Mouse (Mus musculus) stomach, postnatal 0 days (tissue): Measurements from ENCODE around the gene Pitpnm3. TPM values are rescaled to one million over a fixed set of nuclear protein-coding genes. Genes with fewer than 3 reads are reported as not detected.

Source experiments
- ATAC-seq: fragments of 200-750 bp; cut with Nextera tagmentation; 2 replicates; pipeline ENCODE4 v1.8.0; 2017; ENCODE audit not compliant: low FRiP score, low TSS enrichment
- DNase-seq: peaks from one replicate; pipeline ENCODE4 v3.0.0-alpha.2; 2016; ENCODE audit warnings: low spot score
- H3K27ac ChIP-seq: fragments of 300-500 bp; sonication (generic); replicated peaks from 2 replicates; pipeline ENCODE4 v1.5.1; 2014; ENCODE audit warnings: mild to moderate bottlenecking, control low read depth
- H3K27me3 ChIP-seq: fragments of 300-500 bp; sonication (generic); 2 replicates; pipeline ENCODE4 v1.6.1; 2014; ENCODE audit warnings: low read length; ENCODE audit not compliant: control insufficient read depth, insufficient read depth
- H3K36me3 ChIP-seq: fragments of 300-500 bp; sonication (generic); 2 replicates; pipeline ENCODE4 v1.6.1; 2014; ENCODE audit warnings: low read length, mixed read lengths; ENCODE audit not compliant: control insufficient read depth, insufficient read depth
- H3K4me1 ChIP-seq: fragments of 300-500 bp; sonication (generic); replicated peaks from 2 replicates; pipeline ENCODE4 v1.6.1; 2014; ENCODE audit warnings: antibody characterized with exemption; ENCODE audit not compliant: control insufficient read depth, insufficient read depth
- H3K4me2 ChIP-seq: fragments of 300-500 bp; sonication (generic); replicated peaks from 2 replicates; pipeline ENCODE4 v1.6.1; 2014; ENCODE audit warnings: low read depth, mild to moderate bottlenecking, control low read depth, moderate library complexity
- H3K4me3 ChIP-seq: fragments of 300-500 bp; sonication (generic); 2 replicates; pipeline ENCODE4 v1.5.1; 2014; ENCODE audit warnings: low read depth, low read length, control low read depth
- H3K9ac ChIP-seq: fragments of 300-500 bp; sonication (generic); 2 replicates; pipeline ENCODE4 v1.6.1; 2014; ENCODE audit warnings: mild to moderate bottlenecking, low read length, control low read depth, mixed read lengths
- H3K9me3 ChIP-seq: fragments of 300-500 bp; sonication (generic); 2 replicates; pipeline ENCODE4 v1.6.1; 2016; ENCODE audit warnings: low read length; ENCODE audit not compliant: control insufficient read depth
- CTCF ChIP-seq: IDR thresholded peaks from 2 replicates; pipeline ENCODE4 v1.5.1; 2016; ENCODE audit warnings: antibody characterized with exemption, low read depth, mild to moderate bottlenecking, moderate library complexity
- EP300 ChIP-seq: optimal IDR thresholded peaks from 2 replicates; pipeline ENCODE3; 2016; ENCODE audit warnings: antibody characterized with exemption
- WGBS: fragments of 180-500 bp; shearing (Covaris S2); extraction: QIAGEN DNeasy Blood & Tissue Kit; methylation state at CpG from one replicate; pipeline ENCODE4 v1.1.7; 2014; 5-methylcytosine and 5-hydroxymethylcytosine counted together
- polyA plus RNA-seq: library from polyadenylated mRNA; unstranded; fragments of >200 nt; fragmentation: Nextera tagmentation; extraction: Ambion mirVana; gene quantifications from 2 replicates; pipeline ENCODE4 v1.2.1, GENCODE M21; 2015

Gene Pitpnm3
- polyA plus RNA-seq, 1 experiment from 2014 or later, result 1.2 TPM

- Histone ChIP-seq H3K4me1 (no peaks in the 10 kb centered on the region), H3K27ac (no peak overlapping the region; the same call in 1 of the 2 replicates), H3K4me3 (no peak overlapping the region), H3K9ac (no peak overlapping the region), H3K4me2 (no peak overlapping the region), H3K36me3 (no peaks in the 10 kb centered on the region), H3K27me3 (no peaks in the 10 kb centered on the region), H3K9me3 (no peaks in the 10 kb centered on the region)
- ATAC-seq, result no peak
- DNase-seq, result no peak
- TF ChIP-seq CTCF (no peak), EP300 (no peak)
- 28% methylated on average over 5 of the region's 5 CpGs for WGBS
Observed at GRCm38 (mm10) chr11:72010367-72010766, 125.2 kb downstream of the Pitpnm3 start.

GRCm38 (mm10) chr11:72005547-72005946 lies 130.0 kb downstream of the Pitpnm3 start:
- no peak overlapping the region for H3K27ac ChIP-seq
- H3K4me3 ChIP-seq, result no peak overlapping the region
- ATAC-seq, result no peak
- no peaks in the 10 kb centered on the region for H3K27me3 ChIP-seq
- TF ChIP-seq CTCF (no peak), EP300 (no peak)
- no peak overlapping the region for H3K4me2 ChIP-seq
- no peak for DNase-seq
- WGBS, result 87% methylated on average over 6 of the region's 6 CpGs
- H3K9me3 ChIP-seq, result no peaks in the 10 kb centered on the region
- H3K36me3 ChIP-seq, result no peaks in the 10 kb centered on the region
- H3K9ac ChIP-seq, result no peak overlapping the region
- H3K4me1 ChIP-seq, result no peaks in the 10 kb centered on the region

- WGBS, result 37% methylated on average over 9 of the region's 9 CpGs
- H3K9me3 ChIP-seq, result no peaks in the 10 kb centered on the region
- no peaks in the 10 kb centered on the region for H3K4me1 ChIP-seq
- no peak overlapping the region for H3K9ac ChIP-seq
- H3K36me3 ChIP-seq, result no peaks in the 10 kb centered on the region
- DNase-seq (no peak), ATAC-seq (no peak)
- H3K27ac ChIP-seq, result no peak overlapping the region
- no peak overlapping the region for H3K4me3 ChIP-seq
- H3K27me3 ChIP-seq, result no peaks in the 10 kb centered on the region
- H3K4me2 ChIP-seq, result no peak overlapping the region
- TF ChIP-seq CTCF (no peak), EP300 (no peak)
Observed at GRCm38 (mm10) chr11:72003171-72003570, 132.4 kb downstream of the Pitpnm3 start.

- Histone ChIP-seq H3K9me3 (no peaks in the 10 kb centered on the region), H3K27ac (no peak overlapping the region), H3K9ac (no peak overlapping the region), H3K4me1 (no peaks in the 10 kb centered on the region), H3K27me3 (no peaks in the 10 kb centered on the region), H3K36me3 (no peaks in the 10 kb centered on the region), H3K4me3 (no peak overlapping the region), H3K4me2 (no peak overlapping the region)
- DNase-seq (peak; percentile 58), ATAC-seq (no peak)
- 49% methylated on average over 13 of the region's 13 CpGs for WGBS
- TF ChIP-seq CTCF (peak; percentile 77), EP300 (no peak)
Observed at GRCm38 (mm10) chr11:72002138-72002853, 133.3 kb downstream of the Pitpnm3 start.

- 85% methylated on average over 6 of the region's 6 CpGs for WGBS
- Histone ChIP-seq H3K36me3 (no peaks in the 10 kb centered on the region), H3K9ac (no peak overlapping the region), H3K4me3 (no peak overlapping the region), H3K27ac (no peak overlapping the region), H3K27me3 (no peaks in the 10 kb centered on the region), H3K9me3 (no peaks in the 10 kb centered on the region), H3K4me2 (no peak overlapping the region), H3K4me1 (no peaks in the 10 kb centered on the region)
- no peak for ATAC-seq
- TF ChIP-seq EP300 (no peak), CTCF (no peak)
- DNase-seq, result no peak
Observed at GRCm38 (mm10) chr11:72000194-72000593, 135.4 kb downstream of the Pitpnm3 start.

Other genes with a start within 250 kb of the Pitpnm3 start
- gene Aipl1, start 98.3 kb downstream of the Pitpnm3 start, polyA plus RNA-seq, result 0.16 and 0.27 TPM in 2 replicates
- 18.0 and 22.2 TPM in 2 replicates for gene Pimreg, start 93.7 kb downstream of the Pitpnm3 start, polyA plus RNA-seq
- gene Gm43951, start 71.1 kb upstream of the Pitpnm3 start, polyA plus RNA-seq, result 0.06 and 0.10 TPM in 2 replicates
- gene 4933427D14Rik, start 71.7 kb upstream of the Pitpnm3 start, polyA plus RNA-seq, result 4.8 and 7.2 TPM in 2 replicates
- gene Txndc17, start 71.8 kb upstream of the Pitpnm3 start, polyA plus RNA-seq, result 271 TPM in 2 replicates
- gene Med31, start 79.8 kb upstream of the Pitpnm3 start, polyA plus RNA-seq, result 25.8 and 28.1 TPM in 2 replicates
- gene Slc13a5, start 131.4 kb upstream of the Pitpnm3 start, polyA plus RNA-seq, result 0.06 and 0.12 TPM in 2 replicates
- gene Xaf1, start 165.9 kb upstream of the Pitpnm3 start, polyA plus RNA-seq, result 22.6 and 23.3 TPM in 2 replicates
- gene Fbxo39, start 178.7 kb upstream of the Pitpnm3 start, polyA plus RNA-seq, result not detected in 2 replicates
- gene Tekt1, start 226.7 kb upstream of the Pitpnm3 start, polyA plus RNA-seq, result 0.13 TPM in 1 of 2 replicates, not detected in the other